Mouse (Mus musculus) liver, embryonic 16.5 days (tissue): ENCODE measurements around the gene Ccdc42. TPM values are rescaled to one million over a fixed set of nuclear protein-coding genes. Genes with fewer than 3 reads are reported as not detected.

Source experiments
- ATAC-seq: fragments of 200-750 bp; cut with Nextera tagmentation; 2 replicates; pipeline ENCODE4 v1.8.0; 2017; ENCODE audit warnings: low read depth, mild to moderate bottlenecking, moderate number of reproducible peaks, moderate library complexity
- H3K27ac ChIP-seq: fragments of 300-500 bp; sonication (generic); 2 replicates; pipeline ENCODE4 v1.5.1; 2014; ENCODE audit warnings: mild to moderate bottlenecking, low read length
- H3K27me3 ChIP-seq: fragments of 300-500 bp; sonication (generic); 2 replicates; pipeline ENCODE4 v1.6.1; 2014; ENCODE audit warnings: low read depth, low read length, mixed read lengths; ENCODE audit not compliant: control insufficient read depth, insufficient read depth
- H3K36me3 ChIP-seq: fragments of 300-500 bp; sonication (generic); 2 replicates; pipeline ENCODE4 v1.6.1; 2014; ENCODE audit warnings: mild to moderate bottlenecking; ENCODE audit not compliant: control insufficient read depth, insufficient read depth
- H3K4me1 ChIP-seq: fragments of 300-500 bp; sonication (generic); 2 replicates; pipeline ENCODE4 v1.6.1; 2014; ENCODE audit warnings: low read depth, low read length, mixed read lengths; ENCODE audit not compliant: control insufficient read depth
- H3K4me2 ChIP-seq: fragments of 300-500 bp; sonication (generic); 2 replicates; pipeline ENCODE4 v1.6.1; 2014; ENCODE audit warnings: low read depth, low read length, mixed read lengths
- H3K4me3 ChIP-seq: fragments of 300-500 bp; sonication (generic); 2 replicates; pipeline ENCODE4 v1.5.1; 2014; ENCODE audit warnings: low read depth, mild to moderate bottlenecking, low read length
- H3K9ac ChIP-seq: fragments of 300-500 bp; sonication (generic); 2 replicates; pipeline ENCODE4 v1.6.1; 2014; ENCODE audit warnings: low read depth, low read length
- H3K9me3 ChIP-seq: fragments of 300-500 bp; sonication (generic); replicated peaks from 2 replicates; pipeline ENCODE4 v1.6.1; 2016; ENCODE audit warnings: low read length; ENCODE audit not compliant: control insufficient read depth
- WGBS: fragments of 180-500 bp; shearing (Covaris S2); extraction: QIAGEN DNeasy Blood & Tissue Kit; methylation state at CpG from one replicate; pipeline ENCODE4 v1.1.7; 2014; ENCODE audit not compliant: insufficient replicate concordance; 5-methylcytosine and 5-hydroxymethylcytosine counted together
- polyA plus RNA-seq: library from polyadenylated mRNA; unstranded; fragments of >200 nt; fragmentation: Nextera tagmentation; extraction: Ambion mirVana; gene quantifications from 2 replicates; pipeline ENCODE4 v1.2.1, GENCODE M21; 2015

The Ccdc42 gene
- polyA plus RNA-seq, 1 experiment from 2014 or later: not detected

DNA sequence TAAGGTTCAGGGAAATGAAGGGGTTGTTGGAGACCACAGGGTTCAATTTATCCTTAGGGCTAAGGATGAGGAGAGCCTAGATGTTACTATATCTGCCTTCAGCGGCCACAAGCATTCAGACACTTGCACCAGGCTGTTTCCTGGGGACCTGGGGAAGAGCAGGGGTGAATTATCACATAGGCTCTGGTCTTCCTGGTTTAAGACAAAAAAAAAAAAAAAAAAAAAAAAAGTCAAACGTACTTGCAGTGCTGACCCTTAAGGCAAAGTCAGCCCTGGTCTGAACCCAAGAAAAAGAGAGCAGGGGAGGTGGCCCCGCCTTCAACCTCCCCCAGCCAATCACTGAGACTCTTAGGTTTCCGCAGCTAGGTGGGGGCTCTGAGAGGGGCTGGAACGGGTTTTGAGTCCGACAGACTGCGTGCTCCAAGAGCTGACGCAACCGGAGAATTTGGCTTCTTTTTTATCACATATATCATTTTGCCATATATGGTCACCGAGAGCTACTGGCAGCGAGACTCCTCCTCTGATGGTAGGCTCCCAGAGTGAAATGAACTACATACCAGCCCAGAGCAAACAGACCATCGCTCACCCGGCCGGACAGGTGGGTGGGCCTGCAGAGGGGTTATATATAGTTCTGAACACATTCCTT lies 36.5 kb downstream of the Ccdc42 start:
- Histone ChIP-seq H3K4me2 (peak overlapping the region; percentile 51), H3K4me1 (no peaks in the 10 kb centered on the region; the same call in 1 of the 2 replicates), H3K27me3 (no peaks in the 10 kb centered on the region), H3K36me3 (no peaks in the 10 kb centered on the region), H3K4me3 (peak overlapping the region; percentile 34; the same call in 1 of the 2 replicates), H3K9ac (no peak overlapping the region), H3K9me3 (no peaks in the 10 kb centered on the region), H3K27ac (no peak overlapping the region)
- ATAC-seq: peak; percentile 45; the same call in 1 of the 2 replicates
- WGBS: 1% methylated on average over 14 of the region's 14 CpGs

DNA sequence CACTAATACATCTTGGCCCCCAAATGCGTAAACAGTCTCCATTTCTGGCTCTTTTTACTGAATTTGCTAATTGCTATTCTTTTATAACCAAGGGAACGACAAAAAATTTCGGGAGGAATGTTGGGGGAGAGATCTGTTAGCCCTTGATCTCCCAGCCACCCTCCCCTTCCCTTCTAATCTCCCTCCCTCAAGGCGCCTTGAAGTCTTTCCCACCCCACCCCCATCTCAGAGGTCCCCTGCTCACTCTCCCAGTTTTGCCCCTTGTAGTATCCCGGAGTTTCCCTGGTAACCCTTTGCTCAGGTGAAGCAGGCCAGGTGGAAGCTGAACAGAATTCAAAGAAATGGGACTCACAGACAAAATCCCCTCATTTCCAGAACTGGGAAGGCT lies 37.0 kb downstream of the Ccdc42 start:
- Histone ChIP-seq H3K27me3 (no peaks in the 10 kb centered on the region), H3K4me3 (no peak overlapping the region), H3K9me3 (no peaks in the 10 kb centered on the region), H3K36me3 (no peaks in the 10 kb centered on the region), H3K4me2 (peak overlapping the region; percentile 51; the same call in 1 of the 2 replicates), H3K27ac (no peak overlapping the region), H3K4me1 (no peaks in the 10 kb centered on the region; the same call in 1 of the 2 replicates), H3K9ac (no peak overlapping the region)
- WGBS: 24% methylated on average over 5 of the region's 5 CpGs
- no peak for ATAC-seq

DNA sequence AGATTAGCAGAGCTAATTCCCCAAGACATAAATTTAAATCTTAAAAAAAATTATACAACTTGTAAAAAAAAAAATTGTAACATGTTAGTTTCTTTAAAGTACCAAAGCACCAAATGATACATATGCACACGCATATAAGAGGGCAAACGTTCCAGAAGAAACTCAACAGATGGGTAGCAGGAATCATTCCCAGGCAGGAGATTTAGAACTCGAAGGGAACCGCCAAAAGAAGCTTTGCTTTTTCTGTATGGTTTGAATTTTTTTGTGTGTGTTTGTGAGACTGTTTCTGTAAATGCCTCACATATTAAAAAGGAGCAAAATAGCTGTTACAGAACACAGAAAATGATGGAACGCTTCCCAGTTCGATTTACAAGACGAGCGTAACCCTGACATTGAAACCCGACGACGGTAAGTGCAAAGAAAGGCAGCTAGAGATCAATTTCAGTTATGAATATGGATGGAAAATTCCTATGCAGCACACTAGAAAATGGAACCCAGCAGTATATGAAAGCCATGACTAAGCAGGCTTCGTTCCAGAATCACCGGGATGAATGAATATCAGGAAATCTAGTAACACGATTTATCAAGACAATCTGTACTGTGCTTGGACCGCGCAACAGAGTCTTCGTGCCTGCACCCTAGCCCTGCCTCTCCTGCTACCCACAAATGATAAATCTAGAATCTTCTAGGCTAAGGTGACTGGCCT lies 44.9 kb downstream of the Ccdc42 start:
- no peak for ATAC-seq
- H3K9me3 ChIP-seq: no peaks in the 10 kb centered on the region
- H3K4me2 ChIP-seq: no peak overlapping the region
- no peaks in the 10 kb centered on the region for H3K36me3 ChIP-seq
- no peak overlapping the region for H3K27ac ChIP-seq
- no peaks in the 10 kb centered on the region for H3K4me1 ChIP-seq
- H3K9ac ChIP-seq: no peak overlapping the region
- no peak overlapping the region for H3K4me3 ChIP-seq
- WGBS: 78% methylated on average over 17 of the region's 17 CpGs
- H3K27me3 ChIP-seq: no peaks in the 10 kb centered on the region

DNA sequence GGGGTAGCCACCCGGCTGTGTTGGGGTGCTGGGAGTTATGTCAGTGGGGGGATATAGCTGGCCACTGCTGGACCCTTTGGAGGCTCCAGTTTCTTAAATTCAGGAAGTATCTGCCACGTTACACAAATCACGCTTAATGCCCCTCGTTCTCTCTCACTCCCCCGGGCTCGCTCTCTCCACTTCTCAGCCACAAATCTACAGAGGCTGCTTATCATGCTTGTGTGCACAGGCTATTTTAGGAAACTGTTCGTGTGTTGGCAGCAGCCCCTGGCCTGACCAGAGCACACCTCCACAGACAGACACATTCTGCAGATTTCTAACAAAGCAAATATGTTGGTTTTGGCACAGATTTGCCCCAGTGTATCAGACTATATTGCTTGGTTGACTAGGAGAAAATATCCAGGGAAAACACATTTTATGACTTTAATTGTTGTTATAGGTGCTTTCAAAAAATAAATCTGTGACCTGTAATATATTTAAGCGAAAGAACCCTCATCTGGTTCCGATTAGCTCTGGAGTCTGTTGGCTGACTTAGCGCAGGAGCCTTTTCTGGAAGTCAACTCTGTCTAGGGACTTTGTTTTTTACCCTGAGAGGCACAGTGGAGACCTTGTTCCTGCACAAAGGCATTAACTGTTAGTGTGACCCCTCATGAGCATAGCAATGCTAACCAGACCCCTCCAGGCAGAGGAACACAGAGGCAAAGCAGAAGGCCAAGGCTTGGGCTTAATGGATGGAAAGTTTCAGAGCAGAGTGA lies 51.2 kb downstream of the Ccdc42 start:
- H3K27ac ChIP-seq: no peak overlapping the region

DNA sequence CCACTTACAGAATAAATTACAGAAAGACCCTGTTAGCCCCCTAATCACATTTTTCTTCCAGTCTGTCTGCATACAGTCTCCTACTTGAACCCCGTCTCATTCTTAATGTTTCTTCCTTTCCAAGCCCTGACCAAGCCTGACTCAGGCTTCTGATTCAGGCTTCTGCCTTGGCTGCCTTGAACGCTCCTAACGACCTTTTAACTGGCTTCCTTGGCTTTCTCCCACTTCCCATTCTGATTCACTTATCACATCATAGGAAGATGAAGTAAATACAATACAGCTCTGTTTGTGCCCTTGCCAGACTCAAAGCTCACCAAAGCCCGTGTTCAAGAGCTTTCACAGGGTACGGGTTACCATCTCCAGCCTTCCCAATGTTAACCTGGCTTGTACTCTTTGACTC lies 54.5 kb downstream of the Ccdc42 start:
- no peak overlapping the region for H3K27ac ChIP-seq
- H3K4me3 ChIP-seq: no peak overlapping the region
- WGBS: 57% methylated on average over 5 of the region's 5 CpGs
- no peak for ATAC-seq
- H3K36me3 ChIP-seq: no peaks in the 10 kb centered on the region
- no peaks in the 10 kb centered on the region for H3K9me3 ChIP-seq
- H3K4me2 ChIP-seq: no peak overlapping the region
- no peak overlapping the region for H3K9ac ChIP-seq
- H3K4me1 ChIP-seq: no peaks in the 10 kb centered on the region
- H3K27me3 ChIP-seq: no peaks in the 10 kb centered on the region

More for the DNA sequence above, 51.2 kb downstream of the Ccdc42 start:
- Histone ChIP-seq H3K4me1 (no peaks in the 10 kb centered on the region), H3K36me3 (no peaks in the 10 kb centered on the region), H3K27me3 (no peaks in the 10 kb centered on the region), H3K4me3 (no peak overlapping the region), H3K4me2 (no peak overlapping the region), H3K9me3 (no peaks in the 10 kb centered on the region), H3K9ac (no peak overlapping the region)
- peak; percentile 55; the same call in 1 of the 2 replicates for ATAC-seq
- WGBS: 26% methylated on average over 10 of the region's 10 CpGs

DNA sequence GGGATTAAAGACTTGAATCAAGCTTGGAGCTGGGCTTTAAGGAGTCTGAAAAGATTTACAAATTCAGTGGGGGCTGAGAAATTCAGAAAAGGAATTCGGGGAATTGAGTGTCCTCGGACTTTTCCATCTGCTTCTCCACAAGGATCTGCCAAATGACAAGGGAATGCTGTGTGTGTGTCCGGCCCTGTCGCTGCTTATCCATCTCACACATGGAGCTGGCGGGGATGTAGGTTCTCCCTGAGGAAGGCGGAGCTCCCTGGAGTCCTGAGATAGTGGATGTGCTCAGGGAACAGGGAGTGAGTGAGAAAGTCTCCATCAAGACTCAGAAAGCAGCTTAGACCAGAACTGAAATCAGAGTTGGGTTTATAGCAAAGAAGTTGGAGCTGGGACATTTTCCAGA lies 58.0 kb downstream of the Ccdc42 start:
- 55% methylated on average over 6 of the region's 6 CpGs for WGBS
- H3K27ac ChIP-seq: no peak overlapping the region
- H3K4me3 ChIP-seq: no peak overlapping the region
- H3K9ac ChIP-seq: no peak overlapping the region
- no peaks in the 10 kb centered on the region for H3K27me3 ChIP-seq
- no peaks in the 10 kb centered on the region for H3K4me1 ChIP-seq
- H3K36me3 ChIP-seq: no peaks in the 10 kb centered on the region
- ATAC-seq: no peak
- no peak overlapping the region for H3K4me2 ChIP-seq
- H3K9me3 ChIP-seq: no peaks in the 10 kb centered on the region

Other genes with a start within 250 kb of the Ccdc42 start
- 0.14 and 0.28 TPM in 2 replicates for gene Ntn1, start 186.2 kb upstream of the Ccdc42 start, polyA plus RNA-seq
- gene Pik3r5, start 154.9 kb upstream of the Ccdc42 start, polyA plus RNA-seq: 0.54 and 0.65 TPM in 2 replicates
- 2.4 and 2.8 TPM in 2 replicates for gene Pik3r6, start 84.0 kb upstream of the Ccdc42 start, polyA plus RNA-seq
- 0.04 and 0.09 TPM in 2 replicates for gene Mfsd6l, start 30.8 kb upstream of the Ccdc42 start, polyA plus RNA-seq
- gene Myh10, start 104.5 kb downstream of the Ccdc42 start, polyA plus RNA-seq: 13.0 and 13.6 TPM in 2 replicates